In the genomic region with DNA sequence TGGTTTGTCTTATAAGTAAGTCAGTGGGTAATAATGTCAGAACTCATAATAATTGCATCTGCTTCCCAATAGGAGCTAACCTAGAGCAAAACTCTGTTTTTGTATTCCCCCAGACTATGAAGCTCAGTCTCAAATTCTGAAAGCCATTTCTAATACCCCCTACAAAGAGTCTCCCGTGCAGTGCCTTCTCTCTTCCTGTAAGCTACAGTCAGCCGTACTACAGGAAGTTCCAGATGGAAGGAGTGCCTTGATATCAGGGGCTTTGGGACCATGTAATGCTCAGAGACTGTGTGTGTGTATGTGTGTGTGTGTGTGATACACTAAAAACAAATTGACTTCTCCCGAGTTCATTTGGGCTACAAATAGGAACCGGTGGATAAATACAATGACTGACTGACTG, we compare ENCODE assay signal across 22 mouse cellular contexts. TPM values are rescaled to one million over a fixed set of nuclear protein-coding genes. Genes with fewer than 3 reads are reported as not detected.
A peak's percentile ranks its signal among the peaks of the same experiment; 100 is the strongest.
DNase-seq lines count a peak whose midpoint lies in the region; ATAC-seq lines count a peak whose summit lies in the region.
"Had no signal": no experiment of that assay in that cellular context is flagged by ENCODE, and none has a peak within 500 bp of the region (broad histone marks: within the 10 kb centered on the region; RNA-seq: fewer than 3 reads in every experiment).

No protein-coding gene starts in this region.

- peaks cover 18% of the 10 kb centered on the region for H3K9me3 ChIP-seq in megakaryocyte, embryonic 14.5 days

- no peaks in the 10 kb centered on the region for H3K36me3 ChIP-seq in megakaryocyte, embryonic 14.5 days (replicated peaks; ENCODE audit: low read length)
- H3K36me3 ChIP-seq: G1E had no signal

- H3K4me3 ChIP-seq in megakaryocyte, embryonic 14.5 days (replicated peaks) = peak overlapping the region; percentile 50

- intact Hi-C loops in heart, postnatal 14 days (cut with DNase I) = no loop called here

- peaks cover 24% of the 10 kb centered on the region for H3K4me1 ChIP-seq in megakaryocyte, embryonic 14.5 days

- DNase-seq in heart, adult 11 months = peak; percentile 55
- DNase-seq in heart, postnatal 14 days = no peak
- DNase-seq: adrenal gland, adult 2 months; adrenal gland, adult 8-10 months; adrenal gland, postnatal 10 days; adrenal gland, postnatal 14 days; adrenal gland, postnatal 25 days; adrenal gland, postnatal 36 days; B cell, adult 2 months; cerebellum, adult 11 months; cerebellum, adult 11-12 months; cerebellum, adult 18-20 months; cerebellum, adult 2 months had no signal

- ATAC-seq in megakaryocyte, adult 5-6 weeks (ENCODE audit: poor library complexity, severe bottlenecking) = no peak
- peak; percentile 52; the same call in 1 of the 2 replicates for ATAC-seq in megakaryocyte-erythroid progenitor cell, adult 5-6 weeks (replicated peaks; ENCODE audit: low FRiP score, low TSS enrichment, poor library complexity, severe bottlenecking)
- no peak for ATAC-seq in cerebellum, adult (ENCODE audit: insufficient number of reproducible peaks, low FRiP score, low TSS enrichment)
- ATAC-seq: activated CD4-positive, CD25-positive, alpha-beta regulatory T cell, adult 4 months; CD4-positive, CD25-positive, alpha-beta regulatory T cell, adult 4 months; Patski had no signal

- no peaks in the 10 kb centered on the region for H3K27me3 ChIP-seq in megakaryocyte, embryonic 14.5 days (replicated peaks)
- H3K27me3 ChIP-seq: CH12.LX had no signal

RNA-seq across cellular contexts. Expression of a gene that starts 7.3 kb away (rescaled TPM):
- total RNA-seq in heart, postnatal 14 days (2021) = 100 to 1,000 TPM; 111 to 112 TPM
- 54.0 and 163 TPM in 2 replicates for polyA plus RNA-seq in megakaryocyte, embryonic 14.5 days (2012; ENCODE audit: insufficient read depth, low replicate concordance)
- total RNA-seq in megakaryocyte, adult 5-6 weeks (2015) = 93.2 and 94.6 TPM in 2 replicates
- total RNA-seq in megakaryocyte, adult 5-6 weeks (2017) = 115 and 117 TPM in 2 replicates
- 41.4 and 48.2 TPM in 2 replicates for total RNA-seq in megakaryocyte-erythroid progenitor cell, adult 5-6 weeks (2014; fragmentation: Nextera tagmentation)
- 81.3 and 82.5 TPM in 2 replicates for total RNA-seq in megakaryocyte-erythroid progenitor cell, adult 5-6 weeks (2017)
